ENCODE assay signal across 17 mouse cellular contexts in the genomic region with DNA sequence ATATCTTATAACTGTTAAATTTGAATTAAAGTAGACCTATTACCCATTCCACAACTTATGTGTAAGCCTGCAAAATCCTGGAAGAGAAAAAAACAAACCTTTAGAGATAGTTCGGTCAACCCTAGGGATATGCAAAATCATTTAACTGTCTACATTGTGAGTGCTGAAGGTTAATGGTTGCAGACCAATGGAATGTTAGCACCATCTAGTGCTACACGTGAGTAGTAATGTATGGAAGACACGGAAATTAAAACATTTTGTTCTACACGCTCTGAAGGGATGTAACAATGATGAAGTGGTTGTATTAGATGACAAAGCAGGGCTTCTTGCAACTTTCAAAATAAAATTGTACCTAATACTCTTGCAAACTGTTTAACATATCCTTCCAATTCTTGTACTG. TPM values are rescaled to one million over a fixed set of nuclear protein-coding genes. Genes with fewer than 3 reads are reported as not detected.
DNase-seq lines count a peak whose midpoint lies in the region; ATAC-seq and TF ChIP-seq lines count a peak whose summit lies in the region.
"Had no signal": no experiment of that assay in that cellular context is flagged by ENCODE, and none has a peak within 500 bp of the region (broad histone marks: within the 10 kb centered on the region; RNA-seq: fewer than 3 reads in every experiment).

No protein-coding gene starts in this region.

- H3K27me3 ChIP-seq in kidney, embryonic 16.5 days (ENCODE audit: insufficient read depth, low read length), result no peaks in the 10 kb centered on the region
- no peaks in the 10 kb centered on the region for H3K27me3 ChIP-seq in liver, postnatal 0 days (ENCODE audit: insufficient read depth, low read length)
- no peaks in the 10 kb centered on the region for H3K27me3 ChIP-seq in MEL (ENCODE audit: control insufficient read depth in 1 of 2, insufficient read depth in 2 of 2, low read length in 2 of 2)
- H3K27me3 ChIP-seq: embryonic facial prominence, embryonic 15.5 days; hindbrain, embryonic 12.5 days; liver, embryonic 15.5 days; midbrain, embryonic 12.5 days had no signal

- TF ChIP-seq POLR2A in MEL (IDR thresholded peaks at IDR 0.05; ENCODE audit: control insufficient read depth in 1 of 2, insufficient read depth in 1 of 2, low read depth in 1 of 2, low read length in 2 of 2, poor library complexity in 1 of 2), result no peak

- H3K79me2 ChIP-seq in MEL (ENCODE audit: control insufficient read depth, insufficient read depth, low read length, poor library complexity), result no peaks in the 10 kb centered on the region

- peaks cover 34% of the 10 kb centered on the region for H3K36me3 ChIP-seq in kidney, embryonic 16.5 days (ENCODE audit: insufficient read depth, low read length)
- no peaks in the 10 kb centered on the region for H3K36me3 ChIP-seq in liver, postnatal 0 days (replicated peaks; ENCODE audit: insufficient read depth, low read length)
- H3K36me3 ChIP-seq in MEL (ENCODE audit: control insufficient read depth in 1 of 2, insufficient read depth in 2 of 2, low read length in 2 of 2), result no peaks in the 10 kb centered on the region
- H3K36me3 ChIP-seq: liver, embryonic 15.5 days had no signal

- DNase-seq in kidney, adult 9 months, result peak; percentile 29
- no peak for DNase-seq in liver, postnatal 0 days
- no peak for DNase-seq in liver
- DNase-seq in MEL (ENCODE audit: low read depth, low spot score), result peak; percentile 6
- DNase-seq in right cerebral cortex, postnatal 4 days, result no peak
- DNase-seq in neural tube, embryonic 10.5 days (ENCODE audit: extremely low spot score, low spot score), result no peak
- DNase-seq: adrenal gland, postnatal 36 days; cerebellum, adult 11 months; cerebellum, adult 9-11 months; gastrocnemius, postnatal 36 days; lung, postnatal 14 days had no signal

- WGBS in kidney, embryonic 16.5 days, result 87% methylated on average over 4 of the region's 4 CpGs
- WGBS in liver, postnatal 0 days (ENCODE audit: insufficient replicate concordance), result 76% methylated on average over 4 of the region's 4 CpGs

- ATAC-seq in kidney, embryonic 16.5 days (ENCODE audit: low FRiP score, low TSS enrichment), result no peak
- ATAC-seq in liver, postnatal 0 days, result no peak
- ATAC-seq: forebrain, embryonic 14.5 days had no signal

- no peak overlapping the region for H3K4me2 ChIP-seq in kidney, embryonic 16.5 days (replicated peaks; ENCODE audit: low read depth, low read length)
- H3K4me2 ChIP-seq in liver, postnatal 0 days (ENCODE audit: low read depth, low read length), result no peak overlapping the region
- H3K4me2 ChIP-seq: embryonic facial prominence, embryonic 15.5 days; hindbrain, embryonic 12.5 days; liver, embryonic 15.5 days; midbrain, embryonic 12.5 days had no signal

- no peaks in the 10 kb centered on the region for H3K4me1 ChIP-seq in kidney, embryonic 16.5 days (ENCODE audit: insufficient read depth, low read length)
- H3K4me1 ChIP-seq in liver, postnatal 0 days (ENCODE audit: insufficient read depth), result no peaks in the 10 kb centered on the region
- no peaks in the 10 kb centered on the region for H3K4me1 ChIP-seq in MEL (ENCODE audit: control insufficient read depth in 1 of 2, insufficient read depth in 2 of 2, low read length in 2 of 2)
- H3K4me1 ChIP-seq: embryonic facial prominence, embryonic 15.5 days; hindbrain, embryonic 12.5 days; liver, embryonic 15.5 days; midbrain, embryonic 12.5 days had no signal

- no peaks in the 10 kb centered on the region for H3K9me3 ChIP-seq in kidney, embryonic 16.5 days (ENCODE audit: low read length)
- H3K9me3 ChIP-seq in liver, postnatal 0 days (ENCODE audit: low read length), result no peaks in the 10 kb centered on the region
- no peaks in the 10 kb centered on the region for H3K9me3 ChIP-seq in MEL (replicated peaks; ENCODE audit: insufficient read depth, low read length)
- H3K9me3 ChIP-seq: embryonic facial prominence, embryonic 15.5 days; hindbrain, embryonic 12.5 days; liver, embryonic 15.5 days; midbrain, embryonic 12.5 days had no signal

- TF ChIP-seq CTCF in liver, postnatal 0 days (IDR thresholded peaks at IDR 0.05; ENCODE audit: low read depth), result peak; percentile 58
- peak in 1 of 3 experiments; percentile 4; a peak in 1 of 6 replicates for TF ChIP-seq CTCF in MEL (IDR thresholded peaks at IDR 0.05 in 2 of 3, conservative IDR thresholded peaks at IDR 0.05 in 1 of 3; ENCODE audit: control insufficient read depth in 1 of 3, insufficient read depth in 1 of 3, low read depth in 2 of 3, low read length in 3 of 3, poor library complexity in 1 of 3, severe bottlenecking in 1 of 3)

- H3K9ac ChIP-seq in kidney, embryonic 16.5 days (replicated peaks; ENCODE audit: low read length), result no peak overlapping the region
- no peak overlapping the region for H3K9ac ChIP-seq in liver, postnatal 0 days (replicated peaks)
- H3K9ac ChIP-seq in MEL (ENCODE audit: control insufficient read depth, low read depth, low read length, poor library complexity, severe bottlenecking), result no peak overlapping the region
- H3K9ac ChIP-seq: embryonic facial prominence, embryonic 15.5 days; hindbrain, embryonic 12.5 days; liver, embryonic 15.5 days; midbrain, embryonic 12.5 days had no signal

- H3K4me3 ChIP-seq in kidney, embryonic 16.5 days (ENCODE audit: low read length), result no peak overlapping the region
- no peak overlapping the region for H3K4me3 ChIP-seq in liver, postnatal 0 days (ENCODE audit: low read depth, low read length)
- H3K4me3 ChIP-seq in MEL (ENCODE audit: control insufficient read depth in 1 of 2, insufficient read depth in 1 of 2, low read depth in 2 of 2, low read length in 2 of 2), result no peak overlapping the region
- H3K4me3 ChIP-seq: embryonic facial prominence, embryonic 15.5 days; hindbrain, embryonic 12.5 days; liver, embryonic 15.5 days; midbrain, embryonic 12.5 days had no signal

- TF ChIP-seq EP300 in liver, postnatal 0 days (IDR thresholded peaks at IDR 0.05; ENCODE audit: low read depth), result no peak
- TF ChIP-seq EP300 in MEL (IDR thresholded peaks at IDR 0.05; ENCODE audit: low read depth in 1 of 2, low read length in 2 of 2), result no peak

- peak; percentile 9; the same call in 1 of the 2 replicates for TF ChIP-seq RAD21 in MEL (IDR thresholded peaks at IDR 0.05; ENCODE audit: low read depth, low read length)

- no peak overlapping the region for H3K27ac ChIP-seq in kidney, embryonic 16.5 days (ENCODE audit: low read length)
- H3K27ac ChIP-seq in liver, postnatal 0 days (ENCODE audit: low read depth), result no peak overlapping the region
- H3K27ac ChIP-seq in MEL (ENCODE audit: control insufficient read depth, low read depth, low read length), result no peak overlapping the region
- H3K27ac ChIP-seq: embryonic facial prominence, embryonic 15.5 days; hindbrain, embryonic 12.5 days; liver, embryonic 15.5 days; midbrain, embryonic 12.5 days had no signal

TF ChIP-seq in MEL, 35 proteins besides CTCF, POLR2A, EP300 and RAD21:
- TF ChIP-seq MXI1 (IDR thresholded peaks at IDR 0.05; ENCODE audit: low read depth, low read length), result no peak
- TF ChIP-seq ZMIZ1 (IDR thresholded peaks at IDR 0.05; ENCODE audit: low read depth, low read length), result no peak
- no peak for TF ChIP-seq POLR2AphosphoS5 (IDR thresholded peaks at IDR 0.05; ENCODE audit: borderline replicate concordance, low read depth, low read length)
- no peak for TF ChIP-seq GABPA (IDR thresholded peaks at IDR 0.05; ENCODE audit: low read depth, low read length)
- TF ChIP-seq RCOR1 (IDR thresholded peaks at IDR 0.05; ENCODE audit: low read depth, low read length), result no peak
- TF ChIP-seq TAL1 (IDR thresholded peaks at IDR 0.05; ENCODE audit: low read length), result no peak
- no peak for TF ChIP-seq MYB (IDR thresholded peaks at IDR 0.05; ENCODE audit: low read depth, low read length)
- no peak for TF ChIP-seq CHD2 (IDR thresholded peaks at IDR 0.05; ENCODE audit: low read length)
- TF ChIP-seq MEF2A (IDR thresholded peaks at IDR 0.05; ENCODE audit: extremely low read depth, insufficient replicate concordance, low read depth, low read length, poor library complexity, severe bottlenecking), result no peak
- no peak for TF ChIP-seq POLR2AphosphoS2 (IDR thresholded peaks at IDR 0.05; ENCODE audit: low read length)
- TF ChIP-seq CHD1 (IDR thresholded peaks at IDR 0.05; ENCODE audit: low read depth, low read length), result no peak
- TF ChIP-seq JUND (IDR thresholded peaks at IDR 0.05; ENCODE audit: low read depth, low read length), result no peak
- TF ChIP-seq ELF1 (IDR thresholded peaks at IDR 0.05; ENCODE audit: low read depth, low read length), result no peak
- no peak for TF ChIP-seq GATA1 (IDR thresholded peaks at IDR 0.05; ENCODE audit: low read depth, low read length)

RNA-seq across cellular contexts. Expression of a gene that starts 39.9 kb away (rescaled TPM):
- 61.9 and 75.2 TPM in 2 replicates for polyA plus RNA-seq in kidney, embryonic 16.5 days (2015; fragmentation: Nextera tagmentation; extraction: Ambion mirVana)
- 0.89 and 1.2 TPM in 2 replicates for polyA plus RNA-seq in liver, postnatal 0 days (2015; fragmentation: Nextera tagmentation; extraction: Ambion mirVana)
- 0.13 TPM in 1 of 2 replicates, not detected in the other for total RNA-seq in MEL (2012; rRNA removed)
- polyA plus RNA-seq in MEL (2012; ENCODE audit: insufficient read depth in 1 of 2, insufficient read length in 2 of 2, low read depth in 1 of 2, low replicate concordance in 2 of 2, missing spikeins in 1 of 2), result under 1 TPM in 1 of 2 experiments, not detected in 1; 0.10 TPM

Comparison
In these comparisons a context has a peak if more than half of its experiments do, and no peak if none do; other contexts are left out.
1. DNase-seq: peak in kidney, adult 9 months (single experiment) and MEL (single experiment); none in liver, postnatal 0 days (single experiment), liver (single experiment), right cerebral cortex, postnatal 4 days (single experiment) and neural tube, embryonic 10.5 days (single experiment).
2. RNA of a gene that starts 39.9 kb away (polyA plus RNA-seq): 61.9 to 75.2 TPM in kidney, embryonic 16.5 days; 0.89 to 1.2 TPM in liver, postnatal 0 days and 0.10 TPM in MEL; every median in the first group is over 10 times any median in the second.